Mouse (Mus musculus) olfactory bulb, adult 2 months (tissue): ENCODE measurements around the gene Mccc1.

Experiments
- CTCF ChIP-seq: fragments of 200-500 bp; IDR thresholded peaks from 2 replicates; pipeline ENCODE4 v1.5.1; 2012; ENCODE audit warnings: low read depth, mild to moderate bottlenecking, low read length, moderate library complexity; ENCODE audit not compliant: insufficient read depth
- POLR2A ChIP-seq: fragments of 200-500 bp; IDR thresholded peaks from 2 replicates; pipeline ENCODE4 v1.6.1; 2012; ENCODE audit warnings: mild to moderate bottlenecking, low read depth, low read length, moderate library complexity; ENCODE audit not compliant: insufficient read depth

DNA sequence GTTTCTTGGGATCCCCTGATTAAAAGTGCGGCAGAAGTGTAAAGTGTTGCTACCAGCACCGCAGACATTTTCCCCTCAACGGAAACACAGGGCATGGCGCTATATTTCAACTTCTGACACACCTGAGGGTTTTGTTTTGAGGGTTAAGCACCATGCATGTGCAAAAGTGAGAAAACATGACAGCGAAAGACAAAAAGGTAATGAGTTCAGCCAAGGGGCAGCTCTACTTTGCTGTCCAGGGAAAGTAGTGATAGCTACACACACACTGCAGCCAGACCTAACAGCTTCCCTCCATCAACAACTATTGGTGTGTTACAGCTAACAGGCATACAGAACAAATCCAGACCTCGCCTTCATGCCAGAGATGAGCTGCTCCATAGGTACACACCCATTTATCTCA is 46.7 kb downstream of the Mccc1 start:
- TF ChIP-seq CTCF: no peak
- no peak for TF ChIP-seq POLR2A
